Mouse (Mus musculus) mature B cell (primary cell): Measurements from ENCODE around the gene Atp5e.

Experiments
- in situ Hi-C: fragments of 300-500 bp; cut with MboI; formaldehyde crosslinking; loops from 2 replicates; pipeline ENCODE4 v1.14.3; 2019

The Atp5e gene

DNA sequence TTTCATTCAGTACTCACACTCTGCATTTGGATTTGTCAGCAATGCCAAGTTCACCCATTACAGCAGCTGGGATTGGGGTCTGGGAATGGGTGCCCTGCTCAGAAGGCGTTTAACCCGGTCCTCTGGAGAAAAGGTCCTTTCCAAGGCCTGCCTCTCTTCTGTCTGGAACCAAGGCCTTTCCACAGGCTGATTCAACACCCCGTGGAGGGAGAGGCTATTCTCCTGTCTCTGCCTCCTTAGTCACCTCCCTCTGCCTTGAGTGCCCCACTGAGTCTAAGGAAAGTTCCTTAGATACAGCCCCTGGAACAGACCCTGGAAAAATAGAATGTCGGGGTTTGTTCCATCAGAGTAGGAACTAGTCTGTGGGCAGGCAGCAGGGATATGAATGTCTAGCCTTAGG, 15.5 kb downstream of the Atp5e start:
- in situ Hi-C loops: no loop called here

DNA sequence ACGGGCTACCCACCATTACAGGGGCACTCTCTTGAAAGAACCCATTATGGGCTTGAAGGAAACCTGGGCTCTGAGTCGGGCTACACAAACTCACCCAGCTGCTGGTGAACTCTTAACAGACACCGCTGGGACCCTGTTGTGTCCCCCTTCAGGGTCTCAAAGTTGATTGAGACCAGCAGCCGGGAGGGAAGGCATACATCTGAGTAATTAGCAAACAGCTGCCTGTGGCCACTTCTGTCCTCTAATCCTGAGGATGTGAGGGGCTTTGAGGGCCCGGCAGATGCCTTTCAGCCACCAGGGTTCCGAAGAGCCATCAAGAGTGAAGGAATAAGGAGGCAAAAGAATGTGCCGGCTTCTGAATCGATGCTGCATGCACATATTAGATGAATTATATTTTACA, 17.0 kb downstream of the Atp5e start:
- in situ Hi-C loops: no loop called here

DNA sequence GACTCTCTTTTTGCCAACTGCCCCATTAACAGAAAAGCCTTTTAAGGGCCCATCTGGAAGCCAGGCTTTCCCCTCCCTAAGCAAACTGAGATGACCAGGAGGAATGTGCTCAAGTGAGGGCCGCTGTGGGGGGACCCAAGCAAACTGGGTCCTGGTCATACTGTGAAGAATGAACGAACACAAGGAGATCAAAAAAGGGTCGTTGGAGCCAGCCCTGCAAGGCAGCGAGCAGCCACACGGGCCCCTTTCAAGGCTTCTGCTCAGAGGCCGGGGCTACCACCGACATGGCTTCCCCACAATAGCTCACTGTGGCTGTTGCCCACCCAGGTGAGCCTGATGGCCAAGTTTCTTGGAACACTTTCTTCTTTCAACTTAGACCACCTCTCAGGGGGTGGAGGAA, 17.4 kb downstream of the Atp5e start:
- in situ Hi-C loops: no loop called here

DNA sequence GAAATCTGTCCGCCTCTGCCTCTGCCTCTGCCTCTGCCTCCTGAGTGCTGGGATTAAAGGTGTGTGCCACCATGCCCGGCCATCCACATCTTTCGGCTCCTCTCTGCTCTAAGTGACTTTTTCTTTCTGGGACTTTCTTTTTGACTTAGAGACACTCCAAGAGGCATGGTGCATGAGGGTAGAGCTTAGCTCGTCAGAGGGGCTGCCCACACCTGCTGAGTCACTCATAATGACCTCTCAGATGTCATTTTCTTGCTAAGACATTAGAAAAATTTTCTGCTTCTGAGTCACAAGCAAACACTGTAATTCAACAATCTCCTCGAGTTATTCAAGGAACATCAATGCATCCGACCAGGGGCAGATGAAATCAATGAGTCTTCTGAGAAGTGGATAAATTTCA, 18.9 kb downstream of the Atp5e start:
- in situ Hi-C loops: no loop called here

DNA sequence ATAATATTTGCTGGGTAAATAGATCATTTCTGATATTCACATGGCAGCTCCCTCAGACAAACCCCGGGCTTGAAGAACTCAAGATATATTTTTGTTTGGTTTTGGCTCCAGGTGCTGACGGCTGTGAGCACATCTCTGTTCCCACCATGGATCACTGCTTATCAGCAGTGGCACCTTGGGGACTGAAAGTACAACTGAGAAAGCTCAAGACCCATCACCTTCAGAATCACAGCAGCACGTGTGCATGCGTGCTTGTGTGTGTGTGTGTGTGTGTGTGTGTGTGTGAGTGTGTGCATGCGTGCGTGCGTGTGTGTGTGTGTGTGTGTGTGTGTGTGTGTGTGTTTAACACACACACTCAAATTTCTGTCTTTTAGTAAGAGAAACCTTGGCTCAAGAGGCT, 19.5 kb downstream of the Atp5e start:
- in situ Hi-C loops: no loop called here

DNA sequence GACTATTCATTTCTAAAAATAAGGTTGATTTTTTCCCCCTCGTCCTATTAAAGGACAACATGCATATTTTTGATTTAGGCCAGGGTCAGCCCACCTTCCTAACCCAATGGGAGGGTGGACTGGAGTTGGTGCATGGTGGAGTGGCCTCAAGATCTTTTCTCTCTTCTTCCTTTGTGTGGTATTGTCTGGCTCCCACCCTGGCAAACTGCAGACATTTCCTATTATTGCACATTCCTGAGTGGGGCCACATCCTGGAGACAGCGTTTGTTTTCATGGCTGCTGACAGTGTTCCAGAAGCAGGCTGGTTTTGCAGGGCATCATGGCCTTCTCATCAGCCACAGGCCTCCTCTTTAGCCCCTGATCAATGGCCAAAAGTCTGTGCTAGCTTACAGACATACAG, 20.9 kb downstream of the Atp5e start:
- in situ Hi-C loops: no loop called here

DNA sequence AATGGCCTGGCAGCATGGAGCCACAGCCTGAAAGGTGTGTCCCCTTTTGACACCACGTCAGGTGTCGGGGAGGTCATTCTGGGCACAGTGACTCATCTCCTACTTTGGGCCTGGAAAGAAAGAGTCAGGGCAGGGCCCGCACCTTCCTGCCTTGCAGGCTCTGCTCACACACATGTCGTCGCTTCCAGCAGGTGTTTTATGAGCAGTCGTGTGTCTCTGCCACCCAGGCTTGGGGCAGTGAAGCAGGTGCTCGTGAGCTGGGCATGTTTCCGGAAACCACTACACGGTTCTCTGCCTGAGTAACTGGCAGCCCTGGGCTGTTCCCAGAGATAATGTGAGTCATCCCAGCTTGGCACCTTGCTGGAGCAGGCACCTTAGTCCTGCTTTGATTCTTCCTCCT, 21.4 kb downstream of the Atp5e start:
- in situ Hi-C loops: no loop called here

DNA sequence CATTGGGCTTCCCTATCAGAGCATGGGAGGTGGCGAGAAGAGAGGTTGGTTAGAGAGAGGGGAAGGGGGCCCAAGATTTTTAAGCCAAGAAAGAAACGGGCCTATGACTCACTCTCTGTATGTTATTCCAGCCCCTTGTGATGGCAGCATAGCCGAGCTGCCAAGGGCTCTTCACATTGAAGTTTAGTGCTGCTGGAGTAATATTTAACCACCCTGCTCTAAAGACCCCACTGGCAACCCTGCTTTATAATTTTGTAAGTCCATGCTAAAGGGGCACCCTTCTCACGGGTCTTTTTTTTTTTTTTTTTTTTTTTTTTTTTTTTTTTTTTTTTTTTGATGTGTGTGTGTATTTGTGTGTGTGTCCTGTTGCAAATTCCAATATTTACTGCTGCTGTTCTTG, 22.0 kb downstream of the Atp5e start:
- in situ Hi-C loops: no loop called here

DNA sequence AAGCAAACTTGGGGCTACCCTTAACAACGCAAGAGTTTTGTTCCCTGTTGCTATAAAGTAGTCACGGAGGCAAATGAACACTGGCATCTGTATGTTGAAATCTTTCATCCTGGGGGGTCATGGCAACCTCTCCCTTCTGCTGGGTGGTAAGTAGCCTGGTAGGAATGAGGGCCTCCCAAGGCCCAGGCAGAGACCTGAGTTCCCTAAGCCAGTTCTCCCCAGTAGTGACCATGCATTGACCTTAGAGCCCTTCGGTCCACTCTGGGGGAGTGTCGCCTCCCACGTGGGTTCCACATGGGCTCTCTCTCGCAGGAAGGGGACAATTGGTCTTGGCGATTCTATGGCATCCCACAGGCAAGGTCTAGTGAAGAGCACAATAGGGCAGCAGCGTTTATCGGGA, 23.9 kb downstream of the Atp5e start:
- in situ Hi-C loops: no loop called here

DNA sequence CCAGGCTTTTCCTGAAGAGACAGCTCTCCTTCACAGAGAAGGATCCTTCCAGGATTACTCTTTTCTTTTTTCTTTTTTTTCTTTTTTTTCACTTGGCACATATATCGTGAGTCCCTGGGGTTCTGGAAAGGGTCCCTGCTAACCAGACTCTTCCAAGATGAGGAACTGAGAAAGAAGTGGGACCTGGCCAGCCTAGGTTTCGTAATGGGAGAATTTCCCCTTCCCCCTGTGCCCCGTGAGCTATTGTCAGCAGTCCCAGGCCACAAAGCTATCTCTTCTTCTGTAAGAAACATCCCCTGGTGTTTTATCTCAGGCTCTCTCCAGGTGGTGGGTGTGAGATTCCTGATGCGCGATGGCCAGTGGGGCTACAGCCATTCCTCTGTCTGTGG, 24.5 kb downstream of the Atp5e start:
- in situ Hi-C loops: no loop called here

DNA sequence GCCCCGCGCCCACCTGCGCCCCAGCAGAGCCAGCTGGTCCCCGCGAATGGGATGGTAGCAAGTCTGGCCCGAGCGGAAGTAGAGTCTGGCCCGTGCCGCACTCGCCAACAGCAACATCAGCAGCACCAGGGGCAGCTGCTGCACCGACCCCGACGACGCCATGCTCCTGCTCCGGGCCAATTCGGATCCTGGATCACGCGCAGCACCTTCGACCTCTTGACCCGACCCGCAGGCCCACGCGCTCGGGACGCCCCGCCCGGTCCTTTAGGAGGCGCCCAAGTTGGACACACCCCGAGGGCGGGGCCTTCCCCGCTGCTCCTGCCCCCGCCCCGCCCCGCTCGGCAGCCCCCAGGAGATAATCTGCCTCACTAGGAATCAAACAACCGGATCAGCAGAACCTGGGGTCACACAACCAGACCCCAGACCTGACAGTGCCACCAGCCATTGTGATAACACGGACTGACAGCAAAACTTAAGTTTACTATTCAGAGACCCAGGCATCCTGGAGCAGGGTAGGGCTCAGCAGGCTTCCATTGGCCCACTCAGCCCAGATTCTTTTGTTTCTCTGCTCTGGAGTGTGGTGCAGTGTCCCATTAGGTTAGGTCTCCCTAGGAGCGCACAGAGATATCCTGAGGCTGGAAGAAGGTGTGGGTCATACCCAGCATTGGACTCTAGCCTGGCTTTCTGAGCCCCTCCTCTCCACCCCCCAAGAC, 25.0 kb downstream of the Atp5e start, which contains the start of gene Ctsz:
Gene Ctsz (minus strand): TSS at position 303 of the 713 bp plus-strand sequence.
- in situ Hi-C loops: no loop called here

DNA sequence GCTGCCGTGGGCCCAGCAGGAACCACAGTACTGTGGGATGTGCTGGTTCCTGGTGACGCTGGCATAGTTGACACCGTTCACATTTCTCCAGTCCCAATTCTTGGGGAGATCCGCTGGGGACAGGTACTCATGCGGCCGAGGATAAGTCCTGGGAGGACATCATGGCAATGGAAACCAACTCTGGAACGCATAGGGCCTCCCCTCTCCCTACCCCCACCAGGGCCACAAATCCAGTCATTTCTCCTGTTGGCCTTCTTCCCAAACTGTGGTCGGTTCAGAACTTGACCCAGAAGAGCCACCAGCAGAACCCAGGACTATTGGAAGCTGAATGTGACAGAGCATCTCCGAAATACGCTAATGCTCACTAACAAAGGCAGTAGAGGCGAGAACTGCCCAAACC, 25.7 kb downstream of the Atp5e start:
- in situ Hi-C loops: no loop called here

DNA sequence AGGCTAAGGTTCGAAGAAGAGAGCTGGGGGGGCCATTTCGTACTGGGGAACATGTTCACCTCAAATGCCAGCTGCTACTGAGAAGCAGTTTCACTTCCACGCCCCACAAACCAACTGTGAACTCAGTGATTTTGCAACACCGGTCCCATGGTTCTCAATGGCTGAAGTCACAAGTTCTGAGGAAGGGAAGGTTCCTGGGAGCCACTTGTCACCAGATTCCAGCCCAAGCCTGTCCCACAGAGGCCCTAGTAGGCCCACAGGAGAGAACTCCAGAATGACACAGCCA, 26.3 kb downstream of the Atp5e start:
- in situ Hi-C loops: no loop called here

DNA sequence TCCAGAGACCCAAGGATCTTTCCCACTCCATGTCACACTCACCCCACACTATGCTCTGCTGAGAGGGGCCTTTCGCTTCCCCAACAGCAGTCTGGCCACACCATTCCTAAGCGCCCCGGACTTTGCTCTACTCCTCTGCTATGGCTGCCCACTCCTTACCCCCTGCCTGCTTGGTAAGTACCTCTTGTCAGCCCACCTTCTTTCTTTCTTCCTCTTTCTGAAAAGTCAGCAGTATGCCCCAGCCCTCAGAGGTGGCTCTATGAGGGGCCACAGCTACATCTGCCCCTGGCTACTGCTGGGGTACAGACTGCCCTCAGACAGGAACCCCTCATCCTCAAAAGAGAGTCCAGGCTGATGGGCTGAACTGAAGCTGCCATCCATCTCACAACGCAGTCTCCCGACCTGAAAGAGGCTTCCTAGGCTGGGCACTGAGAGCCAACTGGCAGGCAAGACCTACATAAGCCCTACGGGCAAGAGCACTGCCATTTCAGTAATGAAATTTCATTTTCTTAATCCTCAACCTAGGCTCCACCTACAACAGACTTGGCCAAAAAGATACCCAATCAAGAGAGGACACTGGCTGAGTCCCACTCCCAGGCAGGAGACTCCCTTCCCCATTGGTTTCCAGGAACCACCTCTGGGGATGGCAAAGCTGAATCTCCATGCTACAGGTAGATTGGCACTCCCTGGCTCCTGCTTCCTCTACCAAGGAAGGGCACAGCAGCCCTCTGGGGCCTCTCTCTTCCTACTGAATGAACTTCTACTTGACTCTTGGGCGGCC, 26.8 kb downstream of the Atp5e start:
- in situ Hi-C loops: no loop called here

DNA sequence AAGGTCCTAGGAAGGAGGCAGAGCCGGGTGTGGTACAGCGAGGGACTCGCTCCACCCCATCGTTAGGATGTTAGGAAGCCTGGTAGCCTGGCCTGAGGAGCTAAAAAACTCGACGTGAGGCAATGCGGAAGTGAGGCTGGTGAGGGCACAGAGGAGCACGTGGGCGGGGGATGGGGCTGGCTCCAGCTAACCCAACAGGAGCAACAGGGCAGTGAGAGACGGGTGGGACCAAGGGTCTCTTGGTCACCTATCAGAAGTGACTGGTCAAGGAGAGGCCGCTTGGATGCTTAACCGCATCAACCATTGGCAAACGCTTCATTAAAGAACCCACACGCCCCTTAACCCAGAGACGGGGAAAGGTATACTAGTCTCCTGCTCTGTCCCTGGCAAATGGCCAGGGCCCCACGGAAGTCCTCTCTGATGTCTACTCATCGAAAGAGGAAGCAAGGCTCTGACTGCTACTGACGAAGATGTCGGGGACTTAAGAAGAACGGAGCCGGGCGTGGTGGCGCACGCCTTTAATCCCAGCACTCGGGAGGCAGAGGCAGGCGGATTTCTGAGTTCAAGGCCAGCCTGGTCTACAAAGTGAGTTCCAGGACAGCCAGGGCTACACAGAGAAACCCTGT, 27.7 kb downstream of the Atp5e start:
- in situ Hi-C loops: no loop called here

DNA sequence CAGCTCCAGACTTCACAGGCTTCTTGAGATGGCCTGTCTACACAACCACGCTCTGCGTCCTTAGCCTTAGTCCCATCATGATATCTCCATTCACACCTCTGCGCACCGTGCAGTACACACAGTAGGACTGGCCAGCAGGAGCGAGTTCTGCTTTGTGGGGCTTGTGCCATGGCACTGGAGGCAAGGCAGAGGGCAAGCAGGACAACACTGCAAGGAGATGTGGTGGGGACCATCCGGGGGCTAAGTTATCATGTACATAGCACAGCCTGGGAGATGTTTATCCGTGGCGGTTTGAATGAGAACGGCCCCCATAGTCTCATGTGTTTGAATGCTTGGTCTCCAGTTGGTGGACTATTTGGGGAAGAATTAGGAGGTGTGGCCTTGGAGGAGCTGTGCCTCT, 29.0 kb downstream of the Atp5e start:
- in situ Hi-C loops: no loop called here

DNA sequence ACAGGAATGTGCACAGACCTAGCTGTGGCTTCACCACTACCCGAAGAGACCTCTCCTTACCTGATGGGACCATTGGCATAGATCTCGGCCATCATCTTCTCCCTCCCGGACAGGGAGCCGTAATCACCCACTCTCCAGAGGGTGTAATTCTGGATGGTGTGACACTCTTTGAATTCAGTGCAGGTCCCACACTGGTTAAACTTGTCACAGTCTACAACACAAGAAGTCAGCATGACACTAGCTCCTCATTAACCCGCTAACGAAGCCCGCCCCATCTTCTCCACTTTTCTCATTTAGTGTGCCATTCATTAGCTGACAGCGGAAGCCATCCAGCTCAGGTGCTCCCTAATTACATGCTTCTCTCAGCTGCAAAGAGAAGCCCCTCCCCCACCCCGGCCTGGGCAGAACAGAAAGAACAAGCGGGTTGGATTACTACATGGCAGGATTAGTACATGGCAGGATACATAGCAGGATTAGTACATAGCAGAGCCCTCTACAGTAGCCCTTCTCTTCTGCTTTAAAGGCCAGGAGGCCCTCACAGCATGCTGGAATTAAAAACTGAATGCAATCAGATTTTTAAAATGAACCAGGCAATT, 34.8 kb downstream of the Atp5e start:
- in situ Hi-C loops: no loop called here

DNA sequence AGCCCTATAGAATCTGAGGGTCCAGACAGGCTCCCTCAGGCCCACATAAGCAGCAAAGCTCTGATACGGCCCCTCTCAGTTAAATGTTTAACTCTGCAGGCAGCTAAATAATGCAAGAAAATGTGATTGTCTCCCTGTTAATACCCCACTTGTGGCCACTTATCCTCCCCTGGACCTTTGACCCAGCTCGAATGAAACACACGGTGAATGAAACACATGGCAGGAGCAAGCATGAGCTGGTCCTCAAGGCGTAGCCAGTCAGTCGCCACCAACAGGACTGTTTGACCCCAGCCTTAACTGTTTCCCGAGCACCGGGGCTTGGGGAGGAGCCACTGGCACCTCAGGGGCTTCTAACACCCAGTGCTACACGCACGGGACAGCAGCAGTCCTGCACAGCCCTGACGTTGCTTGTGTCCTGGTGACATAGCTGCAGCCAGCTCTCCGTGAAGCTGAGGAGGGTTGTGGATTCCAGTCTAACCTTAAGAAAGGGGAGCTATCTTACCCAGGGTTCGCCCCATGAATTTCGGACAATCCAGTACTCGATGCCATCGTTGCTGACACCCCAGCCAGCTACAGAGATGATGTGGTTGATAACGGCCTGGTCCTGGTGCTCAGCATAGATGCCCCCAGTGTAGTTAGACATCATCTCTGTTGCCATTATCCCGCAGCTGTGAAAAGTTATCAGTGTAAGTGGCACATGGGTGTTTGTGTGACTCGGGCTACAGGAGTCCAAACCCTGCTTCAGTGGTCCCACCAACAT, 35.6 kb downstream of the Atp5e start:
- in situ Hi-C loops: no loop called here

DNA sequence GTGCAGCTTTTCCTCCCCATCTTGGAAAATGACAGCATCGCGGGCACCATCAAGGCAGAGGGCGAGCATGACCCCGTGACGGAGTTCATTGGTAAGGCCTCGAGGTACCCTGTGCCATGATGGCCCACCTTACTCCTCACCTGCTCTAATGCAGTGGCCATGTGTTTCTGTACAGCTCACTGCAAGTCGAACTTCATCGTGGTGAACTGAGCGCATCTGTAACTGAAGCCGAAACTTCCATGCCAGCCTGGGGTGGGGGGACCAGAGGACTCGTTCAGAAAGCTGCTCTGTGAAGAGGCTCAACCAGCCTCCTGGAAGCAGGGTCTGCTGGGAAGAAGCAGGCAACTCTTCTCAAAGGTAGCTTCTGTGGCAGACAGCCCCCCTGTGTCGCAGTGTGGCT, 37.0 kb downstream of the Atp5e start:
- in situ Hi-C loops: no loop called here

DNA sequence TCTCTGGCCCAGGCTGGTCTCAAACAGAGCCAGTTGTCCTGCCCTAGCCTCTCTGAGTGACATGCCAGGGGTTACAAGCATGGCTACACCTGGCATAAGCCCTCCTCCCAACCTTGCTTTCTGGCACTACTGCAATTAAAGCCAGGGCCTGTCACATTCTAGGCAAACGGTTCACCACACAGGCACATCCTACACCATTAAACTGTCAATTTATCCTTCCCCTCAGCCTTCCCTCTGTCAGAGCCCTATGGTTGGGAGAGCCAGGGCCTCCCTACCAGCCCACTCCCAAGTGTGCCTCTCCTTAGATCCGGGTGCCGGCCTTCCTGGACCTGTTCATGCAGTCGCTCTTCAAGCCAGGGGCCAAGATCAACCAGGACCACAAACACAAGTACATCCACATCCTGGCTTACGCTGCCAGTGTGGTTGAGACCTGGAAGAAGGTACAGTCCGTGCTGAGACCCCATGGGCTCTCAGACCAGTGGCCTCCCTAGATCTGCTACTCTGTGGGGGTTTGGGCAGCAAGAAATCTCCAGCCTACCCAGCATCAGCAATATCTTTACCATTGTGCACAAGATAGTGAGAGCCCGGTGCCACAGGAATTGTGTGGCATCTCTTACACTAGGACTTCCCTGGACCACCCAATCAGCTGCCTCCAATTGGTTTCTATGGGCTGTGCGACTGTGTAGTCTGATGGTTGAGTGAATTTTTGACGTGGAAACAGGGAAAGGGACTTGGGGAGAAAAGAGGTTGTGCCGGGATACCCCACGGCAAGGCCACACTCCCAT, 39.4 kb downstream of the Atp5e start:
- in situ Hi-C loops: no loop called here

DNA sequence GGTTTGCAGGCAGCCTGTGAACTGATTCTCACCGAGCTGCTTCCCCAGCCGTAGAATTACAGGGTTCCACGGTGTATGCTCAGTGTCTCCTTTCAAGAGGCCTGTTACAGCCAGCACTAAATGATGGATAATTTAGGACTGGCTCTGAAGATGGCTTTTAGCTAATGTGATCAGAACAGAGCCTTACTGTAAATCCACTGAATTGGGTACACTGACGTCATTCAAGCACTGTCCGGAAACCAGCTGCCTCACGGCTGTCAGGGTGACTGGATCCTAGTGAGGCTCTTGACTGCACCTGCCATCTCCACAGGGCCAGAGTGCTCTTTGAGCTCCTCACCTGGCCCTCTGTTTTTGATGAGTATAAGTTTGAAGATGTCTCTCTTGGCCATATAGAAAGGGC, 42.8 kb downstream of the Atp5e start:
- in situ Hi-C loops: no loop called here
